Mouse (Mus musculus): ENCODE measurements around the gene Aldh3a1.

Gene Aldh3a1

GRCm38 (mm10) chr11:61196616-61197353 is 10.6 kb upstream of the Aldh3a1 start:
- DNase-seq (ENCODE audit: low read depth) = no peak

- no peak for DNase-seq (ENCODE audit: low read depth)
Measured at GRCm38 (mm10) chr11:61197935-61198334, 9.4 kb upstream of the Aldh3a1 start.

GRCm38 (mm10) chr11:61199620-61200362 is 7.5 kb upstream of the Aldh3a1 start:
- DNase-seq (ENCODE audit: low read depth) = no peak

GRCm38 (mm10) chr11:61202186-61202585 is 5.2 kb upstream of the Aldh3a1 start:
- no peak for DNase-seq (ENCODE audit: low read depth)

GRCm38 (mm10) chr11:61202810-61203209 is 4.5 kb upstream of the Aldh3a1 start:
- no peak for DNase-seq (ENCODE audit: low read depth)

- no peak for DNase-seq (ENCODE audit: low read depth)
Measured at GRCm38 (mm10) chr11:61205167-61205950, 2.0 kb upstream of the Aldh3a1 start.

- DNase-seq (ENCODE audit: low read depth) = no peak
Measured at GRCm38 (mm10) chr11:61206136-61206535, 1.2 kb upstream of the Aldh3a1 start.

- DNase-seq (ENCODE audit: low read depth) = no peak
Measured at GRCm38 (mm10) chr11:61208316-61208715, 979 bp downstream of the Aldh3a1 start.

- no peak for DNase-seq (ENCODE audit: low read depth)
Measured at GRCm38 (mm10) chr11:61212102-61212501, 4.8 kb downstream of the Aldh3a1 start.

GRCm38 (mm10) chr11:61215936-61216335 is 8.6 kb downstream of the Aldh3a1 start:
- no peak for DNase-seq (ENCODE audit: low read depth)

- DNase-seq (ENCODE audit: low read depth) = no peak
Measured at GRCm38 (mm10) chr11:61220156-61220881, 13.0 kb downstream of the Aldh3a1 start.

GRCm38 (mm10) chr11:61222007-61222406 is 14.7 kb downstream of the Aldh3a1 start:
- DNase-seq (ENCODE audit: low read depth) = no peak

- no peak for DNase-seq (ENCODE audit: low read depth)
Measured at GRCm38 (mm10) chr11:61222971-61223745, 15.8 kb downstream of the Aldh3a1 start.

GRCm38 (mm10) chr11:61224234-61224744 is 17.0 kb downstream of the Aldh3a1 start:
- no peak for DNase-seq (ENCODE audit: low read depth)

- DNase-seq (ENCODE audit: low read depth) = no peak
Measured at GRCm38 (mm10) chr11:61224907-61225306, 17.6 kb downstream of the Aldh3a1 start.

GRCm38 (mm10) chr11:61225511-61225910 is 18.2 kb downstream of the Aldh3a1 start:
- no peak for DNase-seq (ENCODE audit: low read depth)

- no peak for DNase-seq (ENCODE audit: low read depth)
Measured at GRCm38 (mm10) chr11:61225941-61226412, 18.6 kb downstream of the Aldh3a1 start.

GRCm38 (mm10) chr11:61227816-61228215 is 20.5 kb downstream of the Aldh3a1 start:
- no peak for DNase-seq (ENCODE audit: low read depth)

GRCm38 (mm10) chr11:61228406-61228805 is 21.1 kb downstream of the Aldh3a1 start:
- no peak for DNase-seq (ENCODE audit: low read depth)

GRCm38 (mm10) chr11:61231329-61231728 is 24.0 kb downstream of the Aldh3a1 start:
- DNase-seq (ENCODE audit: low read depth) = peak; percentile 52

GRCm38 (mm10) chr11:61234174-61234573 is 26.8 kb downstream of the Aldh3a1 start:
- DNase-seq (ENCODE audit: low read depth) = no peak

Measured in naive thymus-derived CD4-positive, alpha-beta T cell, adult 2 months (primary cell).